Mouse (Mus musculus) stomach, embryonic 15.5 days (tissue): ENCODE measurements around the gene Npnt. TPM values are rescaled to one million over a fixed set of nuclear protein-coding genes. Genes with fewer than 3 reads are reported as not detected.
A peak's percentile ranks its signal among the peaks of the same experiment; 100 is the strongest.

ENCODE experiments used
- ATAC-seq: fragments of 200-750 bp; cut with Nextera tagmentation; 2 replicates; pipeline ENCODE4 v1.8.0; 2017; ENCODE audit warnings: low read depth, moderate number of reproducible peaks, moderate TSS enrichment; ENCODE audit not compliant: insufficient read depth, low FRiP score
- H3K27ac ChIP-seq: fragments of 300-500 bp; sonication (generic); 2 replicates; pipeline ENCODE4 v1.5.1; 2015; ENCODE audit warnings: mild to moderate bottlenecking, inconsistent platforms
- H3K27me3 ChIP-seq: fragments of 300-500 bp; sonication (generic); replicated peaks from 2 replicates; pipeline ENCODE4 v1.6.1; 2015; ENCODE audit warnings: inconsistent platforms
- H3K36me3 ChIP-seq: fragments of 300-500 bp; sonication (generic); 2 replicates; pipeline ENCODE4 v1.6.1; 2015; ENCODE audit warnings: inconsistent platforms
- H3K4me1 ChIP-seq: fragments of 300-500 bp; sonication (generic); 2 replicates; pipeline ENCODE4 v1.6.1; 2015; ENCODE audit warnings: inconsistent platforms
- H3K4me2 ChIP-seq: fragments of 300-500 bp; sonication (generic); 2 replicates; pipeline ENCODE4 v1.6.1; 2015; ENCODE audit warnings: mild to moderate bottlenecking, inconsistent platforms
- H3K4me3 ChIP-seq: fragments of 300-500 bp; sonication (generic); replicated peaks from 2 replicates; pipeline ENCODE4 v1.5.1; 2015; ENCODE audit warnings: inconsistent platforms
- H3K9ac ChIP-seq: fragments of 300-500 bp; sonication (generic); 2 replicates; pipeline ENCODE4 v1.6.1; 2015; ENCODE audit warnings: inconsistent platforms
- H3K9me3 ChIP-seq: fragments of 300-500 bp; sonication (generic); 2 replicates; pipeline ENCODE4 v1.6.1; 2016; ENCODE audit warnings: inconsistent platforms
- WGBS: fragments of 180-500 bp; shearing (Covaris S2); methylation state at CpG from one replicate; pipeline ENCODE4 v1.1.7; 2015; 5-methylcytosine and 5-hydroxymethylcytosine counted together
- polyA plus RNA-seq: library from polyadenylated mRNA; unstranded; fragments of >200 nt; fragmentation: Nextera tagmentation; extraction: Ambion mirVana; gene quantifications from 2 replicates; pipeline ENCODE4 v1.2.1, GENCODE M21; 2015

Npnt gene
- polyA plus RNA-seq, result 51.4 and 51.8 TPM in 2 replicates

DNA sequence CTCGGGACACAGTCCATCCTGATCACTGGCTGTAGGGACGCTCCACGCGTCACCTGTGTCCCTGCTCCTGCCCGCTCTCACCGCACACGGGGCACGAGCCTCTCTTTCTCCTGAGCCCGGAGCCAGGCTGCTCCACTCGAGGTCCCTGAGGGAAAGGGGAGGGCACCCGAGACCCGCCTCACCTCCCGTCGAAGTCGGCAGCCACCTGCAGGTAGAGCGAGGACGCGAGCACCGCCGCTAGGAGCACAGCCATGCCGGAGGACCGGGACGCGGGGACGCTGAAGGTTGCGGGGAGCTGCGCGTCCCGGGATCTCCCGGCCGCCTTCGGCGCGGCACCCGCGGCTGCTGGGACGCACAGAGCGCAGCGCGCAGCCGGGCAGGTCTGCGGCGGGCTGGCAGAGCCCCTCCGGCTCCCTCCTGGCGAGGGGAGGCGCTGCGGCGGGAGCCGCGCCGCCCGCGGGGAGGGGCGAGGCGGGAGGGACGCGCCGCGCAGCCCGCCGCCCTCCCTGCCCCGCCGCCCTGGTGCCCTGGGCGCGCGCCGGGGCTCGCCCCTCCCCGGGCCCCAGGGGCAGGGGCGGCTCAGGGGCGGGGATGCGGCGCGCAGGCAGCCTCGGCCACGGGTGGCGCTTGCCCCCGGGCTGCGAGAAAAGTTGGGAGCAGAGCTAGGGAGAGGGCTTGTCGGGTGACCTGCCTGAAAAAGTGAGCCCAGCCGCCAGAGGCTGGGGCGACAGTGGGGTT lies at the start of gene Npnt:
Gene Npnt, minus strand, starts transcription at position 501 of the 738 bp plus-strand sequence.
- peak within 1 kb of the TSS; percentile 37; the same call in 1 of the 2 replicates for H3K27ac ChIP-seq
- H3K4me2 ChIP-seq, result peak within 1 kb of the TSS; percentile 94
- no peaks in the 10 kb centered on the region for H3K27me3 ChIP-seq
- no peaks in the 10 kb centered on the region for H3K9me3 ChIP-seq
- peak within 1 kb of the TSS; percentile 73 for H3K4me3 ChIP-seq
- H3K9ac ChIP-seq, result peak within 1 kb of the TSS; percentile 48
- peak; percentile 80 for ATAC-seq
- no peaks in the 10 kb centered on the region for H3K36me3 ChIP-seq
- WGBS, result under 1% methylated on average over 74 of the region's 82 CpGs
- peaks cover 10% of the 10 kb centered on the region; the same call in 1 of the 2 replicates for H3K4me1 ChIP-seq

DNA sequence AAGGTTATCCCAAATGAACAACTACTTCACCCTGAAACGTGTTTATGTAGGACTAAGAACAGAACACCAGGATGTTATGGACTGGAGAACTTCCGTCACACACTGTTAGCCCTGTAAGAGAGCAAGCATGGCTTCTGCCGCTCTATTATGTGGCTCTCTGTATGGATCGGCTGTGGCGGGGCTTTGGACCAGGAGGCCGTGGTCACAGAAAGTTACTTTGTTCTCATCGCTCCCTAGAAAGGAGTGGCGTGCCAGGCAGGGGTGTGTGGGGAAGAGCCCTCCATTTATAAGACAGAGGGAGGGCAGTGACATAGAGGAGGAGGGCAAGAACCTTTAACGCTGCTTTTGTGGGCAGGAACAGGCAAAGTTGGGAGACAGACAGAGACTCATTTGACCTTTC lies 46.2 kb upstream of the Npnt start:
- Histone ChIP-seq H3K27ac (no peak overlapping the region), H3K27me3 (no peaks in the 10 kb centered on the region), H3K4me3 (no peak overlapping the region), H3K9ac (no peak overlapping the region), H3K4me2 (no peak overlapping the region), H3K36me3 (no peaks in the 10 kb centered on the region), H3K9me3 (no peaks in the 10 kb centered on the region), H3K4me1 (no peaks in the 10 kb centered on the region)
- ATAC-seq, result no peak
- 77% methylated on average over 9 of the region's 9 CpGs for WGBS

DNA sequence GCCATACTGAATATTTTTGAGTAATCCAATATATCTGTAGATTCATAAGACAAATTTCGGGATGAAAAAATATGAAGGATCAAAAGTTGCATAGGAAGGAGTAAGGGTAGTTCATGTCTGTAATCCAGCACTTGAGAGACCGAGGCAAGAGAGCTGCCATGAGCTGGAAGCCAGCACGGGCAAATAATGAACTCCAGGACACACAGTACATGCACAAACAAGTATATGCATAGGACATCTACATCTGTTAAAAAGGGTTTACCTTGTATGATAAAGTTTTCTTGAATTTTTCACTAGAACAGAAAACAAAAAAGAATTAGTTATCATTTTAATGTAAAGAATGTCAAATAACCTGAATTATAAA lies 45.8 kb upstream of the Npnt start:
- Histone ChIP-seq H3K9me3 (no peaks in the 10 kb centered on the region), H3K4me1 (no peaks in the 10 kb centered on the region), H3K27ac (no peak overlapping the region), H3K4me2 (no peak overlapping the region), H3K27me3 (no peaks in the 10 kb centered on the region), H3K36me3 (no peaks in the 10 kb centered on the region), H3K4me3 (no peak overlapping the region), H3K9ac (no peak overlapping the region)
- no peak for ATAC-seq
- WGBS, result 72% methylated on average over 3 of the region's 3 CpGs

DNA sequence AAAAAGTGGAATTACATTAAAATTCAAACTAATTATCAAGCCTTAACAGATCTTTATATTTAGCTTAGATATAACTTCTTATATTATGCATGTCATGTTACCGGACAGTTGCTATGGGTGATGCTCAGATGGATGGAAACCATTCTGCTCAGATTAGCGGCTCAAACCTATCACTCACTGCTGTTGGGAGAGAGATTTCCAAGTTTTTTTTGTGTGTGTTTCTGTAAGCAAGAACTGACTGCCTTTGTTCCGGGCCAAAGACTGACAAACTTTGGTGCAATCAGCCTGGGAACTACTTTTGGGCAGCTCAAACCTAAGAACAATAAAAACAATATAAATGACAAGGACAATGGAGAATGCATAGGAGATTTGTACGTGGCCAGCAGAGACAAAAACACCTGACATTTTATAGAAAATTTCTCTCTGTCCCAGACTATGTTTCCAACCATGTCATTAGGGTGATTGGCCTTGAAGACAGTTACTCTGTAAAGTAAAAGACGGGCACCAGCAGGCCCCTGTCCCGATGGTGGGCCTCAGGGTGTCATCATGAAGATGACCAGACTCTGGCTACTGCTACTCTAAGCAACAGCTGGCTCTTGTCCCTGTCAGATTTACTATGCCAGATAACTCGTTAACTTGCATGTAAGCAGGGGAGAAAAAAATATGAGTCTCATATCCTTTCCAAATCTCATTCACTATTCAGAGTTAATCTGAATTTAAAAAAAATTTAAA lies 45.2 kb upstream of the Npnt start:
- no peak overlapping the region for H3K4me3 ChIP-seq
- H3K27me3 ChIP-seq, result no peaks in the 10 kb centered on the region
- H3K4me1 ChIP-seq, result no peaks in the 10 kb centered on the region
- no peaks in the 10 kb centered on the region for H3K36me3 ChIP-seq
- WGBS, result 65% methylated on average over 7 of the region's 7 CpGs
- H3K9me3 ChIP-seq, result no peaks in the 10 kb centered on the region
- H3K27ac ChIP-seq, result no peak overlapping the region
- ATAC-seq, result no peak
- no peak overlapping the region for H3K4me2 ChIP-seq
- H3K9ac ChIP-seq, result no peak overlapping the region

DNA sequence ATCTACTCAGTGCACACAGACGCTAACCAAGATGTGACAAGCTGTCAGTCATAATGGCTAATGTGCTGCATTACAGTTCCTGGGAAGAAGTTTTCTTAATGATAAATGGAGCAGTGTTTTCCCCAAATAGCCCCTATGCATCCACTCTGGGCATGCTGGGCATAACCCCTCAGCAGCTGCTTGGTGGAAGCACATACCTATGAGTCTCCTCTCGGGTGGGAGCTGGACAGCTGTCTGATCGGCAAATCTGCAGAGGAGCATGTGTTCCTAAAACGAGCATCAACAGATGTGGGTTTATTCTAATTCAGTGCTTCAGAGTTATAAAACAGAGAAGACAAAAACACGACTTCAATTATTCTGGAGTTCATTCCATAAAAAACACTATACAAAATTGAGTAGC lies 36.1 kb upstream of the Npnt start:
- Histone ChIP-seq H3K4me3 (no peak overlapping the region), H3K4me1 (peaks cover 9% of the 10 kb centered on the region; the same call in 1 of the 2 replicates), H3K27me3 (no peaks in the 10 kb centered on the region), H3K36me3 (peaks cover 7% of the 10 kb centered on the region; the same call in 1 of the 2 replicates), H3K4me2 (no peak overlapping the region), H3K27ac (no peak overlapping the region), H3K9me3 (no peaks in the 10 kb centered on the region), H3K9ac (no peak overlapping the region)
- WGBS, result 78% methylated on average over 5 of the region's 5 CpGs
- no peak for ATAC-seq

DNA sequence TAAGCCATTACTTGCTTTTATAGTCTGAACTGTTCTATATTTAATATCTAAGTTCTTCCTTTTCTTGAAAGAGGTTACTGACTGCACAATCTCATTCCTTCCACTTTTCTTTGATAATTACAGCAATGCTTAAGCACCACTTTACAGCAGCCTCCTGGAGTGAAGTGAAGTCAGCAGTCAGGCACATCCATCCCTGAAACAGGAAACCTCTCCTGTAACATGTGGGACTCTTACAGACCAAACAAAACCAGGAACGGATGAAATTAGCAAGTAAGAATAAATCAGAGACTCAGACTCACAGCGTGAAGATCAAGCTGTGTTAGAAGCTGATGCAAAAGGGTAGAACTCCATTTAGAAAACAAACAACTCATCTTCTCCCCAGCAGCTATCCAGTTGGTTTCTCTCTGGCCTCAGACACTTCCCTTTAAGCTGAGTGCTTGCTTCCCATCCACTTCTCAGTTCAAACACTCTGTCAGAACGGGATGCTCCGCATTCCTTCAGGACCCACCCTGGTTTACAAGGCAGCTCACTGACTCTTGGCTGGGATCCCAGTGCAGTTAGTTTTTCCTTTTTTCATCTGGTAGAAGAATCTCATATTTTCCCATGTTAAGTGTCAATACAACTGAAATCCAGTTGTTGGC lies 33.9 kb upstream of the Npnt start:
- no peaks in the 10 kb centered on the region for H3K27me3 ChIP-seq
- 22% methylated on average over 4 of the region's 4 CpGs for WGBS

DNA sequence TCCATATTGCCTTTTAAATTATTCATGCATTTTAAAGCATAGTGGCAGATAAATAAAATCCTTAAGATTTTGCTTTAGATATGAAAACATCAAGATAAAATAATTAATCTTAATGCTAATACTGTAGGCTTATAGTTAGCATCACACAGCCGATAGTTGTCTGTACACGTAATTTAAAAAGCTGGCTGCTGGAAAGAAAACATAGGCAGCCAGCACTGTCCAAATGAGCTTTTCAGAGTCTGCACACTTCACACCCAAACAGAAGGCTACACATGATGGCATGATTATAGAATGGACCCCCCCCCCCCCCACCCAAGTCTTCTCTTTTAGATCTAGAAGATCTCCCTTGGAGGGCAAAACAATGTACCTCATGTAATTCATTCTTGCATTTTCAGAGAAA lies 31.9 kb upstream of the Npnt start:
- Histone ChIP-seq H3K9ac (no peak overlapping the region), H3K27me3 (no peaks in the 10 kb centered on the region), H3K4me3 (no peak overlapping the region), H3K9me3 (no peaks in the 10 kb centered on the region), H3K36me3 (peaks cover 7% of the 10 kb centered on the region; the same call in 1 of the 2 replicates), H3K4me2 (no peak overlapping the region), H3K4me1 (peaks cover 9% of the 10 kb centered on the region; the same call in 1 of the 2 replicates), H3K27ac (no peak overlapping the region)
- WGBS, result 96% methylated on average over 2 of the region's 2 CpGs
- no peak for ATAC-seq

More for the DNA sequence above, 33.9 kb upstream of the Npnt start:
- peaks cover 9% of the 10 kb centered on the region; the same call in 1 of the 2 replicates for H3K4me1 ChIP-seq
- H3K4me2 ChIP-seq, result no peak overlapping the region
- no peak overlapping the region for H3K4me3 ChIP-seq
- H3K27ac ChIP-seq, result peak overlapping the region; percentile 67
- no peak overlapping the region for H3K9ac ChIP-seq
- ATAC-seq, result peak; percentile 47; the same call in 1 of the 2 replicates
- peaks cover 7% of the 10 kb centered on the region; the same call in 1 of the 2 replicates for H3K36me3 ChIP-seq
- H3K9me3 ChIP-seq, result no peaks in the 10 kb centered on the region

DNA sequence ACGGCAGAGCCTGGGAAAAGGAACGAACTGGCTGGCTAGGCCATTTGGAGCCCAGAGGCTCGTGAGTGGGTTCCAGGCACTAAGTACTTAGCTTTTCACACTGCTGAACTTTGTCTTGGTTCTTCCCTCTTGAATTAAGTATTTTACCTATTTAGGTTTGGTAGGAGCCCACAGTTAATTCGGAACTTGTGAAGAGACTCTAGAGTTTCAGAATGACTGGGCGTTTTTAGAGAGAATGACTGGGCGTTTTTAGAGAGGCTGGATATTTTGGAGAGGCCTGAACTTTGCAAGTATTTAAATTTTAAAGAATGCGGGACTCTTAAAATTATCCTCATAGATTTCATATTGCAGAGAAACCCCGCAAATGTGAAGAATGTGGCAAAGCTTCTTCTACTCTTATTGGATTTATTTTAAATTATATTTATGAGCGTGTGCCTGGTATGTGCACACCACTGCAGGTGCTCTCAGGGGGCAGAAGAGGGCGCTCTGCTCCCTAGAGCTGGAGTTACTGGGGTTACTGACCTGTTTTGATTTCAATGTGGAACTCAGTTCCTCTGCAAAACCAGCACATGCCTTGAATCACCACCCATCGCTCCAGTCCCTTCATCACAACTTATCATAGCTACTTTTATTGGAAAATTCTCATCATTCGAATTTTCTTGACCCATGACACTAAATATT lies 29.8 kb upstream of the Npnt start:
- H3K9ac ChIP-seq, result no peak overlapping the region
- H3K9me3 ChIP-seq, result no peaks in the 10 kb centered on the region
- peaks cover 9% of the 10 kb centered on the region; the same call in 1 of the 2 replicates for H3K4me1 ChIP-seq
- H3K27me3 ChIP-seq, result no peaks in the 10 kb centered on the region
- no peak overlapping the region for H3K27ac ChIP-seq
- ATAC-seq, result no peak
- 0 out of 2 replicates have a peak, but pooled peaks cover 4% of the 10 kb centered on the region for H3K36me3 ChIP-seq
- no peak overlapping the region for H3K4me3 ChIP-seq
- H3K4me2 ChIP-seq, result no peak overlapping the region
- 89% methylated on average over 12 of the region's 12 CpGs for WGBS

DNA sequence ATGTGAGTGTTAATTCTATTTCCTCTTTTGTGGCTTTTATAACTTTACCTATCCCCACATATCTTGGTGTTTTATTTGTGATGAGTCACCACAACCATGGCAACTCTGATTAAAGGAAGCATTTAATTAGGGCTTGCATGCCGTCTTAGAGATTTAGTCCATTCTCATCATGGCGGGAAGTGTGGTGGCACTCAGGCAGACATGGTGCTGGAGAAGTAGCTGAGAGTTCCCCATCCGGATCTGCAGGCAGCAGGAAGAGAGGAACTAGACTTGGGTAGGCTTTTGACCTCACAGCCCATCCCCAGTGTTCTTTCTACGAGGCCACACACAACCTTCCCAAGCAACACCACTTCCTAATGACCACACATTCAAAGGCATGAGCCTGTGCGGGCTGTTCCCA lies 16.2 kb upstream of the Npnt start:
- Histone ChIP-seq H3K9ac (no peak overlapping the region), H3K4me3 (no peak overlapping the region), H3K36me3 (no peaks in the 10 kb centered on the region), H3K27ac (no peak overlapping the region), H3K27me3 (no peaks in the 10 kb centered on the region), H3K4me2 (no peak overlapping the region), H3K4me1 (no peaks in the 10 kb centered on the region), H3K9me3 (no peaks in the 10 kb centered on the region)
- no peak for ATAC-seq
- 68% methylated on average over 5 of the region's 5 CpGs for WGBS

DNA sequence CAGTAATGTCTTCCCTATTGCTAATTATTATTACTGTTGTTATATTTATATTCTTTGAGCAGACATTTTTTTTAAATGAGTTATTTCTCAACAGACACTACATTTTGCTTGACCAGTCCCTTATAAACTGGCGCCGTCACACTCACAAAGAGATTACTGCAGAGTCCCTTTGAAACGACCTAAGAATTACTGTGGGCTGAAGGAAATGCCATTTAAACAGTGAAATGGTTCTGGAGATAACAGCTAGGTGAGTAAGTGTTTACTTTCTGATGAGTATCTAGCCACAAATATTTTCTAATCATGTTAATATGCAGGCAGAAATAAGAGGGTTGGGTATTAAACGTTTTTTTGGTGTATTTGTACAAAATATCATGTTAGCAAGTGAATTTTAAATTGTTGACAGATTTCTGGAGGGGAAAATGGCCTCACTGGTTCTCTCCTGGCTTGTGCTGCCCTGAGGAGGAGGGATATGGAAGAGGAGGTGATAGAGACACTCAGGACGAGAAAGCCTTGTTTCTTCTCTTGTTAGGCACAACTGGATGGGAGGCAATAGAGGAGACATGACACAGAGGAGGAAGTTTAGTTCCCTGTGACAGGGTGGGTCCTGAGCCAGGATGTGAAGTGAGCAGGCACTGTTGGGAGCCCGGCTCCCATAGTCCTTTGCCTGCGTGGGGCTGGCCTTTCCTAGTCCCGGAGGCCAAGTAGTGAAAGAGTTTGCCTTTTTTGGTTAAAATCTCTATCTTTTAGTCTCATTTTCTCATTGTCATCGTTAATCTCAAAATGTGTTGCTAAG lies 14.8 kb upstream of the Npnt start:
- no peak overlapping the region for H3K27ac ChIP-seq
- no peaks in the 10 kb centered on the region for H3K27me3 ChIP-seq
- H3K4me3 ChIP-seq, result no peak overlapping the region
- H3K4me2 ChIP-seq, result no peak overlapping the region
- ATAC-seq, result no peak; the same call in 1 of the 2 replicates
- no peaks in the 10 kb centered on the region for H3K9me3 ChIP-seq
- 55% methylated on average over 9 of the region's 9 CpGs for WGBS
- no peaks in the 10 kb centered on the region for H3K36me3 ChIP-seq
- no peak overlapping the region for H3K9ac ChIP-seq
- H3K4me1 ChIP-seq, result no peaks in the 10 kb centered on the region
